Mouse (Mus musculus) retina, adult 2 months (tissue): ENCODE data around the gene Plp1.

Experiments
- DNase-seq: peaks from one replicate; pipeline ENCODE4 v3.0.0-alpha.2; 2012; ENCODE audit warnings: low read depth, low spot score

Plp1 gene

DNA sequence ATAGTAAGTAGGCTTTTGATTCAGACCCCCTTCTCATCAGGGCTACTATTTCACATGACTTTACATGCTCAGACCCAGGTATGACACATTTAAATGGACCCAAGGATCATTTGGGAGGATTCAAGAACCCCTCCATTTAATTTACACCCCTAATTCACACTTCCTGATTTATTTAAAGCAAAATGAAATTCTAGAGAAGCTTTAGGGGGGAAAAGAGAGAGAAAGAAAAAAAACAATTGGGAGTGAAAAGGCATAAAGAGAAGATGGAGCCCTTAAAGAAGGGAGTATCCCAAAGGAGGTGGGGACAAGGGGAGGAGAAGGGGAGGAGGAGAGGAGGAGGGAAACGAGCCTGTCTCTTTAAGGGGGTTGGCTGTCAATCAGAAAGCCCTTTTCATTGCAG lies at the start of gene Plp1:
Gene Plp1 (plus strand): TSS at position 301 of the 400 bp plus-strand sequence.
- no peak for DNase-seq

DNA sequence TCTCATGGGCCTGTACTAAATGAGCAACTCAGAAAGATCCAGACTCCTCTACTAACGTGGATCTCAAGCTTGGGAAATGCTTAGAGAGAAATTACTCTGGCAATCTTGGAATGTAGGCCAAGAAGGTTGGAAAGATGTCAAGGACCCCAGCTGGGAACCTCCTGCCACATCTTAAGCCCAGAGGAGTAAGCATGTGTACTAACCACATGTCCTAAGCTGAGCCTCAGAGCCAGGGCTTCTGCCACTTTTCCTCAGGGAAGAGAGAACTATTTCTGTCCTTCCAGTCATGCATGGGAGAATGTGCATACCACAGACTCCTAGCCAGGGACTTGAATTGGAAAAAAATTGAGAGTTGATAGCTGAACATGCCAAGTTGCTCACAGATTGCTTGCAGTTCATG lies 49.4 kb upstream of the Plp1 start:
- DNase-seq, result no peak

DNA sequence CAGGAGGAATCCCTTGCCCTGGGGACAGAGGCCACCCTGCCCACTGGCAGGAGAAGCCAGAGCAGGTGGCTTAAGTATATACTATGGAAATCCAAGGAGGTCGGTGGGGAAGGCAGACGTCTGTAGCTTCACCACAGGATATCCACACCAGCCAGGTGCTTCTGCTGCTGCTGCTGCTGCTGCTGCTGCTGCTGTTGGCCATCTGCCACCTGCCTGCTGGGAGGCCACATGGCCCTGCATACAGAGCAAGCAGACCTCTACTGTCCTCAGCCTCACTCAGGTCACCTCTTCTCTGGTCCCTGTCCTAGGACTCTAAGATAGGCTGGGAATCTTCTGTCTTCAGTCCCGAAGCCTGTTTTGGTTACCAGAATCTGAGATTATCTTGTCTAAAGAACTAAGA lies 44.4 kb upstream of the Plp1 start:
- no peak for DNase-seq

DNA sequence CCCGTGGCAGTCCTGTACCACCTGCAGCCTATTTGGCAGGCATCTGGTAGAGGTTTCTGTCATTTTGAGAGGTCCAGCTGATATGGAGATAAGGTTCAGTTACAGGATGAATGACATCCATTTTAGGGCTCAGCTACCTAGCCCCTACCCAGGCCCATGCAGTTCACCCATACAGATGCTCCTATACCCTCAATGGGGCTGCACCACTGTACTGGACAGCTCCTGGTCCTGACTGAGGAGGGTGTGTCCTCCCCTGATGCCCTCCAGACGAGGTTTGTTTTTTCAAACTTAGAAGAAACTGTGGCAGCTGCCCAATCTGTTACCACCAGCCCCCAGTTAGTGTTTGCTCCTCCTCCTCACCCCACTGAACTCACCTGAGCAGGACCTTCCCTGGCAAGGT lies 43.2 kb upstream of the Plp1 start:
- DNase-seq, result no peak

DNA sequence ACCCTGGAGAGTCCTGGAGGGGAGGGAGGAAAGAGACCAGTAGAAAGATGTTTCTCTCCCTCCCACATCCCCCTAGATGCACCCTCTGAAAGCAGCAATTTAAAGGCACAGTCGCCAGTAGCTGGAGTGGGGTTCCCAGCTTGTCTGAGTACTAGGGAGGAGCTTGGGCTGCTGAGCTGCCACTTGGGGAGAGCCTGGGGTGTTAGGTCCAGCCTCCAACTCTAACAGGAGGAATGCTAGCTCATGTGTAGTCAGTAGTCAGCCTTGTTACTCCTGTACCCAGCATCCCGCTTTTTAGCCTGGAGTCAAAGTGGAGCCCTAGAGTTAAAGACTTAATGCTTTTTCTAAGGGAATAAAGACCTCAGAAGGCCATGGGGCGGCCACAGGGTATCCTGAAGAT lies 42.4 kb upstream of the Plp1 start, which contains the start of gene Glra4:
Gene Glra4 (minus strand): TSS at position 101 of the 400 bp plus-strand sequence.
- no peak for DNase-seq

DNA sequence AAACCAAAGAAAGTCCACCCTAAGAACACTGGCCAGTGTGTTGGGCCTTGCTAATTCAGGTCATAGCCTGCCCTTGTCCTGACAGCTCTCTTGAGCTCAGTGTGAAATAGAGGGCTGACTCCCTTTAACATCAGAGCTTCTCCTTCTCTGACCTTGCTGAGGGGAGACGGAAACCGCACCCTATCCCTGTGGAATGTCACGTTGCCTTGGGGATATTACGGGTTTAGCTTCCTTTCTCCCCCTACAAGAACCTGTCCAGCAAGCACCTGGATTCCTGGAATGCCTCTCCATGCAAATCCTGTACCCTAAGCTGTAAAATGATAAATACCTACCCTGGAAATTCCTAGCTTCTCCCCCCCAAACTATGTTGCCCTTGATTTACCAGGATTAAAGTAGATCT lies 33.0 kb upstream of the Plp1 start:
- DNase-seq, result no peak

DNA sequence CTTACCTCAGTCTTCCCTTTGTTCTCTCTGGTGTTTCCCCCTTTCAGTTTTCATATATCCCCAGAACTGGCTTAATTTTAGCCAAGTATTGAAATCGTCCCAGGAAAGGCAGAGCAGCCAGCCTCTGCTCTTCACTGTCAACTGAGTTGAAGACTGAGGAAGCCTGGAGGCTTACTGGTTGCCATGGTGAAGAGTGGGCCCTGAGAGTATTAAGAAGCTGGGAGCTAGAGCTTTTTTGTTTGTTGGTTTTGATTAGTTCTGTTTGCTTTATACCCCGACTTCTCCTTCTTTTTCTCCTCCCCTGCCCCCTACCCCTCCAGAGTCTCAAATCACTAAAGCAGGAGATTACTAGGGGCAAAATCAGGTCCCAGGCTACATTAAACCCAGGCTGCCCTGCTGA lies 25.2 kb upstream of the Plp1 start:
- no peak for DNase-seq

DNA sequence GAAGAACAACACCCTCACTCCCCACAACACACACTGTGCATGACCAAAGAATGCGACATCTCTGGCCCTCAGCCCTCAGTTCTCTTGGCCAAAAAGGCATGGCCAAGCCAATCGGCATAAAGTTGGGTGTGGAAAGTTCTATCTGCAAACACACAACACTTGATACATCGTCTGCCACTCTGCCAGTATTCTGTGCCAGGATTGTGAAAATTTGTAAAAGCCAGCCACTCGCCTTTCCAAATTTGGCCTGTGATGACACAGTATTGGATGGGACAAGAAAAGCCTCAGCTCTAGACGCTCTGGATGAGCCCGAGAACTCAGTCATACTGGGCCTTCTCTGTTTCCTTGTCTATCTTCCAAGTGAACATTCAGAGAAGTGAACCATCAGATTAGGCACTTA lies 2.7 kb upstream of the Plp1 start:
- no peak for DNase-seq

DNA sequence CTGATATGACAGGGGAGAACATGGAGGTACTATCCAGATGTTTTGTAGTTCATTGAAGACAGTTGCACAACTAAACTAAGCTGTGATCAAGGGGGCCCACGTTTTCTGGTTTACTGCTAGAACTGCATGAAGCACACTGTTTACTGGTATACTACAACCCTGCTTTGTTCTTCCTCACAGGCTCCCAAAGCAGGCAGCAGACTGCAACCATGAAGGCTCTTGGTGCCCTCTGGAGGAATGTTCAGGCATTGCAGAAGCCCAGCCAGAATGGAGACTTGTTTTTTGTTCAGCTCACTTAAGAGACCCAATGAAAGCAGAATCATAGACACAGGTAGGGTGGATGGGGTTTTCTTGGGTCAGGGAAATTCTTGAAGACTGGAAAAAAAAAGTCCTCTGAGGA lies 2.2 kb upstream of the Plp1 start:
- DNase-seq, result peak; percentile 36

DNA sequence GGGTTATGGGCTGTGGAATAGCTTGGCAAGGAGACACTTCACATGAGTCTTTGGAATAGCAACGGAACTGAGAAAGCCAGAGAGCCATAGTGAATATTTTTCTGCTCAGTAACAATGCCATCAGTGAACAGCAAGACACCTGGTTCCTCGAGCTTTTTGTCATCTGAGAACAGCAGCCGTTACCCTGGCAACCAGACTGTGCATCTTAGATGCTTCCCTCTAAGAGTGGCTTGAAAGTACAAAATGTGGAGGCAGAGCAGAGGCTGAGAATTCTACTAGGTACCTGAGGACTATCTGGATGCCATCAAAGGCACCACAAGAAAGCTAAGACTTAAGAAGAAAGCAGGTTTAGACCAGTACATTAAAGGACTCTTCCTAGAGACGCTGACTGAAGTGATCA lies 2.5 kb downstream of the Plp1 start:
- no peak for DNase-seq

DNA sequence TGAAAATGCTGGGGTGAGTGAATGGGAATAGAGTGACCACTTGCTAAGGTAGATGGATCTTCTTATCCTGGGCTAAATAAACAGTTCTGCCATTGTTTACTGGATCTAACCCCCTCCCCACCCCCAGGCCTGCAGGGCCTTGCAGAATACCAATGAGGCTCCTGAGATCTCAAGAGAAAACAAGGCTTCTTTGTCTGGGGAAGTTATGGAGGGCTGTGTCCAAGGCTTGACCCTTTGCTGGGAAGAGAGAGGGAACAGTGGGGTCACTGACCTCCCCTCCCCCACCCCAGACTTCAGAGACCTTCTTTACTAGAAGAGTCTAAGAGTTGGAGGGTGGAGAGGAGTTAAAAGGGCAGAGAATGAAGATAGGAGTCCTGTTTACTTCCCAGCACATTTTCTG lies 6.1 kb downstream of the Plp1 start:
- no peak for DNase-seq

DNA sequence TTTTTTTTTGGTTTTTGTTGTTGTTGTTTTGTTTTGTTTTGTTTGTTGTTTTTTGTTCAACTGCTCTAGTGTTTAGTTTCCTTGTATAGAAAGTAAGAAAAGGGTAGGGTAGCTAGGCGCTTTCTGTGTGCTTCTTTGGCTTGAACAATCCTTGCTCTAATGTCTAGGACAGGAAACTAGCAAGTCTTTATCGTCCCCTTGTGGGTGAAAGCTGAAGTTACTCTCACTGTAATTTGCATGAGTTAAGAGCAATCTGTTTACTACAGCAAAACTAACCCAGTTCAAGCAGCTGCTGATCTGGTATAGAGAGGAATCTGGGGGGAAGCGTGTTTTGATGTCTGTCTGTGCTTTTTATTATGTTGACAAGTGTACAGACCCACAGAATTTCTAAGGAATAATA lies 27.8 kb downstream of the Plp1 start:
- no peak for DNase-seq

DNA sequence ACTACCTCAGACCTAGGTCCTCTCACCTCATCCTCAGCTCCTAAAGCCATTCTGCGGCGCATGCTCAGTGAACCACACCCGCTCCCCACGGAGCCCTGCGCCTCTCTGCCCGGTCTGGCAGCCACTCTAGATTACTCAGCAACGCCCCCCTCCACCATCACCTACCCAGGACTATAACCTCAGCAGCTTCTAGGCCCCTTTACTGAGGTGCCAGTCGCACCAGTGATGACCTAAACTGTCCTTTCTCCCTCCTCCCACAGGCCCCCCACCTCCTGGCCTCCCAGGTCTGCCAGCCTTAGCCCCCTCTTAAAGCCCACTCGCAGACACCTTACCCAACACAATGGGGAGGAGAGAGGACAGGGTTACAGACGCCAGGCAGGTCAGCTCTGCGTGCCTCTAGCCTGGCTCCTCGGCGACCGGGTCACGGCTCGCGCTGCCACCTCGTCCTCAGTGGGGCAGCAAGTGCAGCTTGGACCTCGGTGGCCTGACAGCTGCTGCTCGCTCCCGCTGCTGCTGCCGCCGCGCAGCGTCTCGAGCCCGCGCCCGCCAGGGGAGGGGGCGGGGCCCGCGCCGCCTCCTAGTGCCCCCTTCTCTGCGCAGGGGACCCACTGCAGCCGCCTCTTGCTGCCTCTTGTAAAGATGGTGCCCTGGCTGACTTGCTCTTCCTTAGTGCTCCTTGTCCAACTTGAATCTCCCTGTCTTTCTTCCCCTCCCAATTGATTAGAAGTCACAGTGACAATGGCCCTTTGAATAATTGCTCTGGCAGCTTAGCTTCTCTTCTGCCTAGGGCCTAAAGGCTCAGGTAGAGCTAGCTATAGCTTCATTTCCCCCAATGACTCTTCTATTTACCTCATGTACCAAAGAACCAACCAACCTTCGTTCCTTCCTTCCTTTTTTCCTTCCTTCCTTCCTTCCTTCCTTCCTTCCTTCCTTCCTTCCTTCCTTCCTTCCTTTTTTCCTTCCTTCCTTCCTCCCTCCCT lies 45.9 kb downstream of the Plp1 start, which contains the start of gene Rab9b:
Gene Rab9b (minus strand): TSS at position 695 of the 980 bp plus-strand sequence.
- DNase-seq, result no peak
